Mouse (Mus musculus) hindbrain, embryonic 11.5 days (tissue): ENCODE measurements at regions not wholly inside any gene's neighbourhood (a gene's known extent, or its start where the extent isn't known, plus 50 kb on each side); places are given as distances from the start of the nearest gene placed in this dataset.

Experiments
- ATAC-seq: fragments of 200-750 bp; cut with Nextera tagmentation; 2 replicates; pipeline ENCODE4 v1.8.0; 2017; ENCODE audit warnings: mild to moderate bottlenecking, moderate TSS enrichment, moderate library complexity; ENCODE audit not compliant: low FRiP score
- DNase-seq: peaks from one replicate; pipeline ENCODE4 v3.0.0-alpha.2; 2015; ENCODE audit warnings: low spot score
- H3K27ac ChIP-seq: fragments of 300-500 bp; sonication (generic); 2 replicates; pipeline ENCODE4 v1.5.1; 2014; ENCODE audit warnings: mild to moderate bottlenecking, low read depth, low read length
- H3K27me3 ChIP-seq: fragments of 300-500 bp; sonication (generic); 2 replicates; pipeline ENCODE4 v1.6.1; 2014; ENCODE audit warnings: mild to moderate bottlenecking, low read length, moderate library complexity, mixed read lengths; ENCODE audit not compliant: control insufficient read depth, insufficient read depth
- H3K36me3 ChIP-seq: fragments of 300-500 bp; sonication (generic); 2 replicates; pipeline ENCODE4 v1.6.1; 2014; ENCODE audit warnings: mild to moderate bottlenecking, low read length, moderate library complexity, mixed read lengths; ENCODE audit not compliant: control insufficient read depth, insufficient read depth
- H3K4me1 ChIP-seq: fragments of 300-500 bp; sonication (generic); replicated peaks from 2 replicates; pipeline ENCODE4 v1.6.1; 2014; ENCODE audit warnings: low read length, mixed read lengths; ENCODE audit not compliant: control insufficient read depth, insufficient read depth
- H3K4me2 ChIP-seq: fragments of 300-500 bp; sonication (generic); replicated peaks from 2 replicates; pipeline ENCODE4 v1.6.1; 2014; ENCODE audit warnings: mild to moderate bottlenecking, low read depth, low read length
- H3K4me3 ChIP-seq: fragments of 300-500 bp; sonication (generic); 2 replicates; pipeline ENCODE4 v1.5.1; 2014; ENCODE audit warnings: low read depth, low read length
- H3K9ac ChIP-seq: fragments of 300-500 bp; sonication (generic); 2 replicates; pipeline ENCODE4 v1.6.1; 2014; ENCODE audit warnings: low read depth, low read length
- H3K9me3 ChIP-seq: fragments of 300-500 bp; sonication (generic); 2 replicates; pipeline ENCODE4 v1.6.1; 2016; ENCODE audit warnings: low read length; ENCODE audit not compliant: control insufficient read depth
- whole genome bisulfite sequencing: fragments of 180-500 bp; shearing (Covaris S2); extraction: QIAGEN DNeasy Blood & Tissue Kit; methylation state at CpG from one replicate; pipeline ENCODE4 v1.1.7; 2014; 5-methylcytosine and 5-hydroxymethylcytosine counted together

DNA sequence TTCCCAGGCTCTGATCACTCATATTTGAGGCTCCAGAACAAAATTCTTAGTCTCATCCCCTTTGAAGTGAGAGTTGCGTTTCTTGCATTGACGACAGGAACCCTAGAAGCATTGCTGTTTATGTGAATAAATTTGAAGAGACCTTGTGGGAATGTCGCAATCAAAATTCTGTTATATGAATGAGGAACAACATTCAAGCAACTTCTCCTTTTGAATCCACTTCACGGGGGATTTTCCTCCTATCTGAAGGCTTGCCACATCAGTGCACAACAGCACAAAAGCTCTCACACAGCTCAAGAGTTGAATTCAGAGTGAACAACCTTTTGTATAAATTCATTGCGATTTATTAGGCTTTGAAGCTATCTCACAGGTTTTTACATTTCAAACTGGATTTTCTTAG lies 360.2 kb upstream of the Fbxo33 start:
- H3K36me3 ChIP-seq: no peaks in the 10 kb centered on the region
- H3K4me2 ChIP-seq: no peak overlapping the region
- no peaks in the 10 kb centered on the region for H3K4me1 ChIP-seq
- H3K27ac ChIP-seq: no peak overlapping the region
- H3K27me3 ChIP-seq: no peaks in the 10 kb centered on the region
- ATAC-seq (no peak), DNase-seq (no peak)
- H3K4me3 ChIP-seq: no peak overlapping the region
- no peaks in the 10 kb centered on the region for H3K9me3 ChIP-seq
- no peak overlapping the region for H3K9ac ChIP-seq
- WGBS: 72% methylated on average over 5 of the region's 5 CpGs

DNA sequence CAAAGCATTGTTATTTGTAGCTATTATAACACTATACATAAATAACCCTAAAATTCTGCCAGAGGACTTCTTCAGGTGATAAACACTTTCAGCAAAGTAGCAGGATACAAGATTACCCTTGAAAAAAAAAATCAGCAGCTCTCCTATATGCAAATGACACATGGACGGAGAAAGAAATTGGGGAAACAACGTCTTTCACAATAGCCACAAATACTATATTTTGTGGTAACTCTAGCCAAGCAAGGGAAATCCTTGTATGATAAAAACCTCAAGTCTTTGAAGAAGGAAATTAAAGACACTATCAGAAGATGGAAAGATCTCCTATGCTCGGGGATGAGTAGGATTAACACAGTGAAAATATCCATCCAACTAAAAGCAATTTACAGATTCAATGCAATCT lies 344.4 kb upstream of the Fbxo33 start:
- no peaks in the 10 kb centered on the region for H3K9me3 ChIP-seq
- WGBS: 93% methylated on average over 3 of the region's 3 CpGs
- no peak overlapping the region for H3K4me3 ChIP-seq
- H3K4me2 ChIP-seq: no peak overlapping the region
- no peaks in the 10 kb centered on the region for H3K4me1 ChIP-seq
- no peak overlapping the region for H3K27ac ChIP-seq
- no peak overlapping the region for H3K9ac ChIP-seq
- no peak for DNase-seq
- H3K36me3 ChIP-seq: no peaks in the 10 kb centered on the region
- no peaks in the 10 kb centered on the region for H3K27me3 ChIP-seq
- ATAC-seq: no peak

DNA sequence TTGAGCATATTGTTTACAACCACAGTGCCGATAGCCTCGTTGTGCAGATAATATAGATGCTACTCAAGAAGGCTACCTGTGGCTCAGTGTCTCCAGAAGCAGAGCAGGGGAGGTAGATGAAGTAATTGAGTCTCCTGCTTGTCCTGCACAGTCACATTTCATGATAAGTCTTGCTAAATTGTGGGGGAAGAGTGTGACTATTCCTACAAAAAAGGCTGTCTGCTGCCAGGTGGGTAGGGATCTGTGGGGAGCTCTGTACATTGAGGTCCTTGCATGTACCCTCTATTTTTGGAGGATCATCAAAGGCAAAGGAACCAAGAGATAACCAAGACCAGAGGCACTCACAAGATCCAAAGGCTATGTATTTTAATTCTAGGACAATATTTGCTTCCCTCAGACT lies 320.3 kb upstream of the Fbxo33 start:
- WGBS: 87% methylated on average over 2 of the region's 2 CpGs
- Histone ChIP-seq H3K27ac (no peak overlapping the region), H3K27me3 (no peaks in the 10 kb centered on the region), H3K36me3 (no peaks in the 10 kb centered on the region), H3K9ac (no peak overlapping the region), H3K9me3 (no peaks in the 10 kb centered on the region), H3K4me3 (no peak overlapping the region), H3K4me2 (no peak overlapping the region), H3K4me1 (no peaks in the 10 kb centered on the region)
- no peak for ATAC-seq
- no peak for DNase-seq

DNA sequence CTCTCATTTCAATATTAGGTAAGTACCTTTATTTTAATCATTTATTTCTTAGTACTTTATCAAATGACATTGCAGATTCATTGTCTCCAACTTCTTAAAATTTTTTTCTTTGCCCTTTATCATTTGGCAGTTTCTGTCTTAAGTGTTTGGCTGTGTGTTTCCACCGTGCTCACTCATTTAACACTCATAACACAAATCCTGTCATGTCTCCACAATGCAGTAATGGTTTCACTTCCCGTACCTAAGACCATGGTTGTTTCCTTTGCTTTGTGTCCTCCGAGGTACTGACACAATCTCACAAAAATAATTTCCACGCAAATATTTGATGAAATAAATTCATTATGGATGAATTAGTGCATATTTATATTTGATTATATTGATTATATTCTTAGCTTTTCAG lies 311.0 kb upstream of the Fbxo33 start:
- whole genome bisulfite sequencing: 89% methylated on average over 4 of the region's 4 CpGs
- Histone ChIP-seq H3K27ac (no peak overlapping the region), H3K27me3 (no peaks in the 10 kb centered on the region), H3K9ac (no peak overlapping the region), H3K4me3 (no peak overlapping the region), H3K9me3 (no peaks in the 10 kb centered on the region), H3K4me1 (no peaks in the 10 kb centered on the region), H3K4me2 (no peak overlapping the region), H3K36me3 (no peaks in the 10 kb centered on the region)
- no peak for ATAC-seq
- no peak for DNase-seq

DNA sequence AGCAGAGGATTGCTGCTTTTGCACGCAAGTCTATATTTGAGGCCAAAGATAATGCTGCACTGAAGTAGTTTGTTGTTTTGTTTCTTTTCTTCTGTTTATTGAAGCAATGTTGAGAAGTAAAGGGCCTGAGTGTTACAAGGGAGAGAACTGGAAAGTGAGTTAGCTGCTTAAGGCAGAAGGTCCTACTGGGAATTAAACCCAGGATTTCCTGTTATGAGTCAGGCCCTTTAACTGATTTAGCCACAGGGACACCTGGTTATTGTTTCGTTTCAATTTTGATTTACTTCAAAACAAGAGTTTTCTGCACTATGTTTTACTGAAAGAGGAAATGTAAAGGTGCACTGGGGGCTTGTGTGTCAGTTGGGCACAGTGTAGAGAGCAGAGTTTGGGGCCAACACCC lies 303.8 kb upstream of the Fbxo33 start:
- Histone ChIP-seq H3K9me3 (no peaks in the 10 kb centered on the region), H3K9ac (no peak overlapping the region), H3K27me3 (no peaks in the 10 kb centered on the region), H3K4me2 (no peak overlapping the region), H3K36me3 (no peaks in the 10 kb centered on the region), H3K4me3 (no peak overlapping the region), H3K27ac (no peak overlapping the region), H3K4me1 (no peaks in the 10 kb centered on the region)
- DNase-seq (no peak), ATAC-seq (no peak)
- WGBS: 84% methylated on average over 2 of the region's 2 CpGs

DNA sequence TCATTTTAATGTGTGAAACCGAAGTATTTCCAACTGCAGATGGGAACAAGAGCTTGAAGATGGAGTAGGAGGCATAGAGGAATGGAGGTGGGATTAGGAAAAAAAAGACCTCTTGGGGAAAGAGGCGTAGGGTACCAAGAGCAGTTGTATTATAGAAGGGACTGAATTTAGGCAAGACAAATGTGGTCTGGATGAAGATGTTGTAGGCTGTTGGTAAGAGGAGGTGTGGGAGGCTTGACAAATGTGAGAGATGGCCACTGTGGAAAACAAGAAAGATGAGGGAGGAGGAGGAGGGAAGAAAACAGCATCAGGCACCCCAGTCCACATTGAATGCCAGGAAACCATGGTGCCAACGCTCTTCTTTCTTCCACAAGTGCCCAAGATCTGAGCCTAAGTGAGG lies 302.4 kb upstream of the Fbxo33 start:
- Histone ChIP-seq H3K4me1 (no peaks in the 10 kb centered on the region), H3K27ac (no peak overlapping the region), H3K9ac (no peak overlapping the region), H3K4me3 (no peak overlapping the region), H3K4me2 (no peak overlapping the region), H3K9me3 (no peaks in the 10 kb centered on the region), H3K27me3 (no peaks in the 10 kb centered on the region), H3K36me3 (no peaks in the 10 kb centered on the region)
- ATAC-seq (no peak), DNase-seq (no peak)
- WGBS: 91% methylated on average over 3 of the region's 3 CpGs

DNA sequence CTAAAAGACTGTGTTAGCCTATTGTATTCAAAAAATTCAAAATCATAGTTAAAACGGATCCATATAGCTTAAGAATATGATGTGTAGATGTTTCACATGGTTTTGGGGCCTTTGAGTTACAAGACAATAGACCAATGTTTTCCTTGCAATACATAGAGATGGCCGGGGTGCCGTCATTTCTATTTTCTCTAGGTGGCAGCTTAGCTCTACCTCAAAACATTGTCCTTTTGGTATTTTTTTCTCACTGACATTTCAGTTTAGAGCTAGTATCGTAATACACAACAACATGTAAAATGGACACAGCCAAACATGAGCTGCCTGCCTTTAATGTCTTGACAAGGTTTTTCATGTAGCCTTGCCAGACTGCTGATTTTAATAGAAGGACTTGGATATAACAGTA lies 290.3 kb upstream of the Fbxo33 start:
- Histone ChIP-seq H3K27me3 (no peaks in the 10 kb centered on the region), H3K27ac (no peak overlapping the region), H3K9me3 (no peaks in the 10 kb centered on the region), H3K36me3 (no peaks in the 10 kb centered on the region), H3K9ac (no peak overlapping the region), H3K4me3 (no peak overlapping the region), H3K4me2 (no peak overlapping the region), H3K4me1 (no peaks in the 10 kb centered on the region)
- ATAC-seq: no peak
- DNase-seq: no peak
- WGBS: 90% methylated on average over 4 of the region's 4 CpGs

DNA sequence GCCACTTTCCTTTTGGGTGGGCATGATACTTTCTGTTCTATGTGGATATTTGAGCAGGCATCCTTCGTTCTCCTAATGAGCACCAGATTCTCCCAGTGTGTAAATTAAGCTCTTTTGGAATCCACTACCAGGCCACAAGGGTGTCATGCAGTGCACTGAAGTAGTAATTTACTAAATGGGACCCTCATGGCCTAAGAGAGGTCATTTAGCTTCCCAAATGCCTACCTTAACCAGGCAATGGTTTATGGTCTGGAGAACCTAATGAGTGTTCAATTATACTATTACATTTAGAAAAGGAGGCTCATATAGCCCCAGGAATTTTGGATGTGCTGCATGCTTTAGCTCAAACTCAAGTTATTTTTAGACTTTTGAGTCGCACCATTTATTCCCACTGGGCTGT lies 289.6 kb upstream of the Fbxo33 start:
- Histone ChIP-seq H3K4me1 (no peaks in the 10 kb centered on the region), H3K36me3 (no peaks in the 10 kb centered on the region), H3K4me2 (no peak overlapping the region), H3K4me3 (no peak overlapping the region), H3K9ac (no peak overlapping the region), H3K9me3 (no peaks in the 10 kb centered on the region), H3K27ac (no peak overlapping the region), H3K27me3 (no peaks in the 10 kb centered on the region)
- DNase-seq (no peak), ATAC-seq (no peak)
- 80% methylated on average over 2 of the region's 2 CpGs for WGBS

DNA sequence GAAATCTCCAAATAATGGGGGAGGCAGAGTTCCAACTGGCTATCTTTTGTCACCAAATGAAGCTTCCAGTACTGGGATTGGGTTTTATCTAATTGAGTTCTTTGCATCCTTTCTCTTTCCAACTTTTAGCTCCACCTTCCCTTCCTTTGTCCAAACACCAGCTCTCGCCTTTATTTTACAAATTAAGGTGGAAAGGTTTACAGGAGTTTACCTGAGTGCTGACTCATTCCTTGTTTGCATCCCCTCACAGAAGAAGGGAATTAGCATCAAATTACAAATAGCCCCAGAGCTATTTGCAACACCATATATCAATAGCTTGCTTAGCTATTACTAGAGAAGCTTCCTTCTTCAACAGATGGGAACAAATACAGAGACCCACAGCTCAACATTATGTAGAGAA lies 287.9 kb upstream of the Fbxo33 start:
- H3K27ac ChIP-seq: no peak overlapping the region
- no peak for ATAC-seq

More for the DNA sequence above, 287.9 kb upstream of the Fbxo33 start:
- Histone ChIP-seq H3K4me3 (no peak overlapping the region), H3K36me3 (no peaks in the 10 kb centered on the region), H3K9ac (no peak overlapping the region), H3K4me1 (no peaks in the 10 kb centered on the region), H3K9me3 (no peaks in the 10 kb centered on the region), H3K27me3 (no peaks in the 10 kb centered on the region), H3K4me2 (no peak overlapping the region)
- DNase-seq: no peak
- 50% methylated on average over 1 of the region's 1 CpGs for WGBS
